Mouse (Mus musculus): ENCODE measurements around the gene Gfra1. TPM values are rescaled to one million over a fixed set of nuclear protein-coding genes. Genes with fewer than 3 reads are reported as not detected.

Gene Gfra1
- polyA plus RNA-seq, 1 experiment = 22.4 TPM

- no peak for DNase-seq (ENCODE audit: extremely low spot score in 1 of 2, low spot score in 1 of 2)
Measured at GRCm38 (mm10) chr19:58186558-58186957, 269.2 kb downstream of the Gfra1 start.

Other genes with a start within 250 kb of the Gfra1 start
- not detected in 2 replicates for gene Ccdc172, start 56.1 kb upstream of the Gfra1 start, polyA plus RNA-seq (2012; rRNA removed)
- gene Pnlip, start 196.6 kb upstream of the Gfra1 start, polyA plus RNA-seq (2012; rRNA removed) = 1.2 and 2.4 TPM in 2 replicates

All from frontal cortex, adult 2 months (tissue).